Mouse (Mus musculus): Measurements from ENCODE around the gene Ap1ar. TPM values are rescaled to one million over a fixed set of nuclear protein-coding genes. Genes with fewer than 3 reads are reported as not detected.

Ap1ar gene
- polyA plus RNA-seq, 1 experiment: 8.3 TPM

DNA sequence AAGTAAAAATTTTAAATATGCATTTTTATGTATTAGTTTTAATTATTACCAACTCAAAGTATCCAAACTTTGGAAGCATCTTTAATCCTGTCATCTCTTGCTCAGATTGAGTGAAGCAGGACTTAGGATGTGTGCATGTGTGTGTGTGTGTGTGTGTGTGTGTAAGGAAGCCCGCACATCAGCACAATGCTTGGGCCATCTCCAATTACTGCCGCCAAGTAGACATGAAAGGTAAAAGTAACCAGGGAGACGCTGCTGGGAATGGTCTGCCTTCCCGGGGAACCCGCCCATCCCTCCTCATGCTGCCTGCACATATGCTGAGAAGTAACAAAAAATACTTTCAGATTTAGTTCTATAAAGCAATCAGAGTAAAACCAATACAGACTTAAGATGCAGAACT lies 29.5 kb downstream of the Ap1ar start:
- H3K79me2 ChIP-seq (ENCODE audit: control insufficient read depth, insufficient read depth): no peaks in the 10 kb centered on the region
- no peak overlapping the region for H3K4me3 ChIP-seq
- H3K4me2 ChIP-seq (ENCODE audit: low read depth): no peak overlapping the region
- peaks cover 21% of the 10 kb centered on the region for H3K36me3 ChIP-seq (ENCODE audit: control insufficient read depth, insufficient read depth)
- H3ac ChIP-seq (ENCODE audit: control insufficient read depth, insufficient read length): no peak overlapping the region
- TF ChIP-seq TCF3 (IDR thresholded peaks at IDR 0.05; ENCODE audit: insufficient read length, low read depth): no peak
- TF ChIP-seq REST (IDR thresholded peaks at IDR 0.05; ENCODE audit: insufficient read depth, insufficient read length): no peak
- H3K27me3 ChIP-seq (ENCODE audit: control insufficient read depth, insufficient read depth, insufficient read length): no peaks in the 10 kb centered on the region

DNA sequence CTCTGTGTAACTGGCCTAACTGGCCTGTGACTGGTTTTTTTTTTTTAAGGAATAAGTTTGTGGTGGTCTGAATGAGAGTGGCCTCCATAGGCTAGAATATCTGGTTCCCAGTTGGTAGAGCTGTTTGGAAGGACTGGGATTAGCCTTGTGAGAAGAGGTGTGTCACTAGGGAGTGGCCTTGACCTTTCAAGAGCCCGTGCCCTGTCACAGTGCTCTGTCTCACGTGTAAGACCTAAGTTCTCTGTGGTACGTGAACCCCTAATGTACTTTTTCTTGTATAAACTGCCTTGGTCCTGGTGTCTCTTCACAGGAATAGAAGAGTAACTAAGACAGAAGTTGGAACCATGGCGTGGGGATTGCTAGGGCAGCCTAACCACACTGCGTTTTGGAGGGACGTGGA lies 31.3 kb downstream of the Ap1ar start:
- Histone ChIP-seq H3K4me3 (no peak overlapping the region), H3K79me2 (ENCODE audit: control insufficient read depth, insufficient read depth) (no peaks in the 10 kb centered on the region), H3ac (ENCODE audit: control insufficient read depth, insufficient read length) (no peak overlapping the region), H3K36me3 (ENCODE audit: control insufficient read depth, insufficient read depth) (peaks cover 14% of the 10 kb centered on the region), H3K27me3 (ENCODE audit: control insufficient read depth, insufficient read depth, insufficient read length) (no peaks in the 10 kb centered on the region), H3K4me2 (ENCODE audit: low read depth) (no peak overlapping the region)
- TF ChIP-seq REST (IDR thresholded peaks at IDR 0.05; ENCODE audit: insufficient read depth, insufficient read length) (no peak), TCF3 (IDR thresholded peaks at IDR 0.05; ENCODE audit: insufficient read length, low read depth) (no peak), E2F4 (IDR thresholded peaks at IDR 0.05; ENCODE audit: insufficient read depth) (no peak), POLR2AphosphoS2 (IDR thresholded peaks at IDR 0.05; ENCODE audit: insufficient read length, low read depth) (no peak), MYOD1 (IDR thresholded peaks at IDR 0.05; ENCODE audit: control insufficient read depth in 1 of 3, insufficient read length in 2 of 3, low read depth in 2 of 3) (no peak), MAX (IDR thresholded peaks at IDR 0.05; ENCODE audit: low read depth) (no peak), USF1 (IDR thresholded peaks at IDR 0.05; ENCODE audit: low read depth) (no peak), CEBPB (IDR thresholded peaks at IDR 0.05; ENCODE audit: insufficient read depth, poor library complexity, severe bottlenecking) (no peak), TCF12 (IDR thresholded peaks at IDR 0.05; ENCODE audit: insufficient read depth, poor library complexity, severe bottlenecking) (no peak), SRF (IDR thresholded peaks at IDR 0.05; ENCODE audit: control insufficient read depth, insufficient read length, low read depth) (no peak), POLR2A (IDR thresholded peaks at IDR 0.05; ENCODE audit: insufficient read length, low read depth) (no peak), MYOG (IDR thresholded peaks at IDR 0.05; ENCODE audit: control insufficient read depth in 1 of 3, insufficient read depth in 1 of 3, insufficient read length in 2 of 3, low read depth in 2 of 3) (no peak)

DNA sequence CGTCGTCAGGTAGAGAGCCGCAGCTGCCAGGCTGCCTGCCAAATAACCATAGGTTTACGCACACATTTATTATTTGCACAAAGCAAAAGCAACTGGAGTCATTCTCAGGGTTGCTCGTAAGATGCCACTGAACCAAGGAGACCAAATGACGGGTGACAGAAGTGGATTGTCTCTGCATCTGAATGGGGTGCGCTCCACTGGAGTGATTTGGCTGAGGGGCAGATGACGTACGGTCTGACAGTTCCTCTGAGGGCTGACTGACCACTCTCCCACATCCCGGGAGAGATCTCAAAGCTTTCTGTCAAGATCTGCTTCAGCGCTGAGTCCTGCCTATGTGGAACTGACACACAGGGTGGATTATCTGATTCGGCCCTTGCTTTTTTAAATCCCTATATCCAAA lies 32.3 kb downstream of the Ap1ar start:
- H3K4me2 ChIP-seq (ENCODE audit: low read depth): no peak overlapping the region
- no peaks in the 10 kb centered on the region for H3K27me3 ChIP-seq (ENCODE audit: control insufficient read depth, insufficient read depth, insufficient read length)
- no peaks in the 10 kb centered on the region for H3K79me2 ChIP-seq (ENCODE audit: control insufficient read depth, insufficient read depth)
- no peak overlapping the region for H3ac ChIP-seq (ENCODE audit: control insufficient read depth, insufficient read length)
- no peak for TF ChIP-seq POLR2A (IDR thresholded peaks at IDR 0.05; ENCODE audit: insufficient read length, low read depth)
- TF ChIP-seq E2F4 (IDR thresholded peaks at IDR 0.05; ENCODE audit: insufficient read depth): no peak
- no peak for TF ChIP-seq POLR2AphosphoS2 (IDR thresholded peaks at IDR 0.05; ENCODE audit: insufficient read length, low read depth)
- TF ChIP-seq SRF (IDR thresholded peaks at IDR 0.05; ENCODE audit: control insufficient read depth, insufficient read length, low read depth): no peak
- TF ChIP-seq TCF3 (IDR thresholded peaks at IDR 0.05; ENCODE audit: insufficient read length, low read depth): no peak
- no peak for TF ChIP-seq CEBPB (IDR thresholded peaks at IDR 0.05; ENCODE audit: insufficient read depth, poor library complexity, severe bottlenecking)
- TF ChIP-seq TCF12 (IDR thresholded peaks at IDR 0.05; ENCODE audit: insufficient read depth, poor library complexity, severe bottlenecking): no peak
- TF ChIP-seq MYOD1 (IDR thresholded peaks at IDR 0.05; ENCODE audit: control insufficient read depth in 1 of 3, insufficient read length in 2 of 3, low read depth in 2 of 3): no peak
- TF ChIP-seq MAX (IDR thresholded peaks at IDR 0.05; ENCODE audit: low read depth): no peak
- no peak for TF ChIP-seq REST (IDR thresholded peaks at IDR 0.05; ENCODE audit: insufficient read depth, insufficient read length)
- TF ChIP-seq MYOG (IDR thresholded peaks at IDR 0.05; ENCODE audit: control insufficient read depth in 1 of 3, insufficient read depth in 1 of 3, insufficient read length in 2 of 3, low read depth in 2 of 3): no peak
- TF ChIP-seq USF1 (IDR thresholded peaks at IDR 0.05; ENCODE audit: low read depth): no peak
- no peak overlapping the region for H3K4me3 ChIP-seq
- peaks cover 14% of the 10 kb centered on the region for H3K36me3 ChIP-seq (ENCODE audit: control insufficient read depth, insufficient read depth)

GRCm38 (mm10) chr3:127804439-127804838 lies 32.9 kb downstream of the Ap1ar start:
- Histone ChIP-seq H3K27me3 (ENCODE audit: control insufficient read depth, insufficient read depth, insufficient read length) (no peaks in the 10 kb centered on the region), H3K4me2 (ENCODE audit: low read depth) (no peak overlapping the region), H3K36me3 (ENCODE audit: control insufficient read depth, insufficient read depth) (peaks cover 13% of the 10 kb centered on the region), H3K4me3 (no peak overlapping the region), H3ac (ENCODE audit: control insufficient read depth, insufficient read length) (no peak overlapping the region), H3K79me2 (ENCODE audit: control insufficient read depth, insufficient read depth) (no peaks in the 10 kb centered on the region)
- TF ChIP-seq POLR2AphosphoS2 (IDR thresholded peaks at IDR 0.05; ENCODE audit: insufficient read length, low read depth) (no peak), POLR2A (IDR thresholded peaks at IDR 0.05; ENCODE audit: insufficient read length, low read depth) (no peak), MAX (IDR thresholded peaks at IDR 0.05; ENCODE audit: low read depth) (no peak), MYOD1 (IDR thresholded peaks at IDR 0.05; ENCODE audit: control insufficient read depth in 1 of 3, insufficient read length in 2 of 3, low read depth in 2 of 3) (no peak), SRF (IDR thresholded peaks at IDR 0.05; ENCODE audit: control insufficient read depth, insufficient read length, low read depth) (no peak), TCF12 (IDR thresholded peaks at IDR 0.05; ENCODE audit: insufficient read depth, poor library complexity, severe bottlenecking) (no peak), CEBPB (IDR thresholded peaks at IDR 0.05; ENCODE audit: insufficient read depth, poor library complexity, severe bottlenecking) (no peak), USF1 (IDR thresholded peaks at IDR 0.05; ENCODE audit: low read depth) (no peak), REST (IDR thresholded peaks at IDR 0.05; ENCODE audit: insufficient read depth, insufficient read length) (no peak), MYOG (IDR thresholded peaks at IDR 0.05; ENCODE audit: control insufficient read depth in 1 of 3, insufficient read depth in 1 of 3, insufficient read length in 2 of 3, low read depth in 2 of 3) (no peak), TCF3 (IDR thresholded peaks at IDR 0.05; ENCODE audit: insufficient read length, low read depth) (no peak), E2F4 (IDR thresholded peaks at IDR 0.05; ENCODE audit: insufficient read depth) (no peak)

DNA sequence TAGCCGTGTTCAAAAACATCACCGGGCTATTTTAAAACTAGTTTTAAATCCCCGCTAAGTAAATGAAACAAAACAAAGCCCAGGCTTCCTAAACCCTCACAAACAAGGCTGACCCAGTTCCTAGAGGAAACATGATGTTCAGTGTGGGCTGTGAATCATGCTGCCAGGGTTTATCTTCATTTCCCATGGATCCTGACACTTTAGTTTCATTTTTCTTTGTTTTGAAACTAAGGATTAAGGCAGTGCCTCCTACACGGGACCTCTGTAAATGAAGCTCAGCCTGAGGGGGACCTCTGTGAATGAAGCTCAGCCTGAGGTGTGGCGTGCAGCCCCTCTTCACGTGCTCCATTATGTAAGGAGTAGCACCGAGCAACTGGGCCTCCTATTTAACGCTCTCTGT lies 34.5 kb downstream of the Ap1ar start:
- H3K4me3 ChIP-seq: no peak overlapping the region
- TF ChIP-seq TCF3 (IDR thresholded peaks at IDR 0.05; ENCODE audit: insufficient read length, low read depth) (no peak), USF1 (IDR thresholded peaks at IDR 0.05; ENCODE audit: low read depth) (no peak), CEBPB (IDR thresholded peaks at IDR 0.05; ENCODE audit: insufficient read depth, poor library complexity, severe bottlenecking) (no peak), TCF12 (IDR thresholded peaks at IDR 0.05; ENCODE audit: insufficient read depth, poor library complexity, severe bottlenecking) (no peak), MYOG (IDR thresholded peaks at IDR 0.05; ENCODE audit: control insufficient read depth in 1 of 3, insufficient read depth in 1 of 3, insufficient read length in 2 of 3, low read depth in 2 of 3) (no peak), MYOD1 (IDR thresholded peaks at IDR 0.05; ENCODE audit: control insufficient read depth in 1 of 3, insufficient read length in 2 of 3, low read depth in 2 of 3) (no peak), POLR2A (IDR thresholded peaks at IDR 0.05; ENCODE audit: insufficient read length, low read depth) (no peak), E2F4 (IDR thresholded peaks at IDR 0.05; ENCODE audit: insufficient read depth) (no peak), REST (IDR thresholded peaks at IDR 0.05; ENCODE audit: insufficient read depth, insufficient read length) (no peak), MAX (IDR thresholded peaks at IDR 0.05; ENCODE audit: low read depth) (no peak), SRF (IDR thresholded peaks at IDR 0.05; ENCODE audit: control insufficient read depth, insufficient read length, low read depth) (no peak), POLR2AphosphoS2 (IDR thresholded peaks at IDR 0.05; ENCODE audit: insufficient read length, low read depth) (no peak)
- no peak overlapping the region for H3ac ChIP-seq (ENCODE audit: control insufficient read depth, insufficient read length)
- H3K79me2 ChIP-seq (ENCODE audit: control insufficient read depth, insufficient read depth): no peaks in the 10 kb centered on the region
- H3K4me2 ChIP-seq (ENCODE audit: low read depth): peak overlapping the region; percentile 15
- no peaks in the 10 kb centered on the region for H3K36me3 ChIP-seq (ENCODE audit: control insufficient read depth, insufficient read depth)
- no peaks in the 10 kb centered on the region for H3K27me3 ChIP-seq (ENCODE audit: control insufficient read depth, insufficient read depth, insufficient read length)
